Mouse (Mus musculus): Measurements from ENCODE around the gene Rasl2-9. TPM values are rescaled to one million over a fixed set of nuclear protein-coding genes. Genes with fewer than 3 reads are reported as not detected.
"Not testable (repeated sequence)": the region's sequence is repeated elsewhere in the genome, so short reads cannot be mapped to it uniquely, and the experiment has no call there.

Rasl2-9 gene
- total RNA-seq (2014; rRNA removed) (1.7 and 2.7 TPM in 2 replicates), polyA plus RNA-seq (2012; rRNA removed) (0.45 TPM in 2 replicates)

DNA sequence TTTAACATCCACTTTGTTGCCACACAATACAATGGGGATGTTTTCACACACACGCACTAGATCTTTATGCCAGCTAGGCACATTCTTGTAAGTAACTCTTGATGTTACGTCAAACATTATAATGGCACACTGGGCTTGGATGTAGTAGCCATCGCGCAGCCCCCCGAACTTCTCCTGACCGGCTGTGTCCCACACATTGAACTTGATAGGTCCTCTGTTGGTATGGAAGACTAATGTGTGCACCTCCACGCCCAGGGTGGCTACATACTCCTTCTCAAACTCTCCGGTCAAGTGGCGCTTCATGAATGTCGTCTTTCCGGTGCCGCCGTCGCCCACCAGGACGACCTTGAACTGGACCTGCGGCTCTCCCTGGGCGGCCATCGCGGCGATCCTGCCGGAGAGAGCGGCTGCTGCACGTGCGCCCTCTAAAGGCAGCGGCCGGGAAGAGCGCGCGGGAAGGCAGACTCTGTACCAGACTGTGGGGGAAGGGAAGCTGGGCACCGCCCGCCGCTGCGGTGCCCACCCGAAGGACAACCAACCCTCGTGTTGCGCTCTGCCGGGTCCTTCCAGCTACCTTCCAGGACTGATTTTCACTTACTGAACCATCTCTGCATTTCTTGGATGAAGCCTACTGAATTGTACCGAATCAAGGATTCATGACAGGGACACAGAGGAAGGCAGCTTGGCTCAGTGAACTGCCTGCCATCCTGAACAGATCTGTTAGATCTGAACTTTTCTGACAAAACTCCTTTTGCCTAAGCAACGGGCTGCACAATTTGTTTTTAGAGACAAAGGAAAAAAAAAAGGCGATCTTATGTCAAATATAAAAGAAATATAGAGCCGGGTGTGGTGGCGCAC is at the start of gene Rasl2-9:
TSS of gene Rasl2-9 (minus strand) at position 402 of the 858 bp plus-strand sequence.
- 15% methylated on average over 42 of the region's 42 CpGs for WGBS
- Histone ChIP-seq H3K36me3 (ENCODE audit: control insufficient read depth, insufficient read depth, low read length) (no peaks in the 10 kb centered on the region), H3K4me1 (ENCODE audit: control insufficient read depth, insufficient read depth, low read length) (no peaks in the 10 kb centered on the region; the same call in 1 of the 2 replicates), H3K4me3 (ENCODE audit: insufficient read depth, low read depth, low read length) (peak within 1 kb of the TSS; percentile 60), H3K27ac (replicated peaks; ENCODE audit: insufficient read depth, low read depth, low read length) (no peak within 1 kb of the TSS), H3K9ac (ENCODE audit: low read depth, low read length) (peak within 1 kb of the TSS; percentile 59), H3K27me3 (ENCODE audit: control insufficient read depth, insufficient read depth, low read length) (no peaks in the 10 kb centered on the region), H3K79me2 (ENCODE audit: control insufficient read depth, insufficient read depth, low read length) (no peaks in the 10 kb centered on the region)
- peak; percentile 24 for DNase-seq (ENCODE audit: extremely low read depth, low read depth, low spot score)
- TF ChIP-seq POLR2A (IDR thresholded peaks at IDR 0.05; ENCODE audit: extremely low read depth, insufficient read depth, low read length) (no peak), CTCF (IDR thresholded peaks at IDR 0.05; ENCODE audit: low read depth, low read length) (peak; percentile 85)

DNA sequence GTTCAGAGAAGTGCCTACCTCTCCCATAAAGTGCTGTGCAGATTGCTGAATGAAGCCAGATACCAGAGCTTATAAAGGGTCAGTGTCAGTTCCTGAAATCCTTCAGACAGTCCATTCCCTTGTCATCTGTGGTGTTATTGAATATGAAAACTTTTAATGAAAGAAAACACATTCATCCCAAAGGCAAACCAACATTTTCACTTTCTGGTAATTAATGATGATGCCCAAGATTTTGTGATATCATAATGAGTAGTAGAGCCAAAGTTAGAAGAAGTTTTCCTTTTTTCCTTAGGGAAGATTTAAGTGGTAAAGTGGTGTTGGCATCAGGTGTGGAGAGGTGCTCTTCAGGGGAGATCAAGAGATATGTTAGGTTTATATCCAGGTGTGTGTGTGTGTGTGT is 23.8 kb upstream of the Rasl2-9 start, which contains the start of gene Vmn1r55:
TSS of gene Vmn1r55 (minus strand) at position 101 of the 400 bp plus-strand sequence.
- DNase-seq (ENCODE audit: extremely low read depth, low read depth, low spot score); H3K27ac ChIP-seq (replicated peaks; ENCODE audit: insufficient read depth, low read depth, low read length); H3K4me1 ChIP-seq (ENCODE audit: control insufficient read depth, insufficient read depth, low read length); H3K27me3 ChIP-seq (ENCODE audit: control insufficient read depth, insufficient read depth, low read length); H3K79me2 ChIP-seq (ENCODE audit: control insufficient read depth, insufficient read depth, low read length); H3K4me3 ChIP-seq (ENCODE audit: insufficient read depth, low read depth, low read length); H3K9ac ChIP-seq (ENCODE audit: low read depth, low read length); H3K36me3 ChIP-seq (ENCODE audit: control insufficient read depth, insufficient read depth, low read length): not testable (repeated sequence)

DNA sequence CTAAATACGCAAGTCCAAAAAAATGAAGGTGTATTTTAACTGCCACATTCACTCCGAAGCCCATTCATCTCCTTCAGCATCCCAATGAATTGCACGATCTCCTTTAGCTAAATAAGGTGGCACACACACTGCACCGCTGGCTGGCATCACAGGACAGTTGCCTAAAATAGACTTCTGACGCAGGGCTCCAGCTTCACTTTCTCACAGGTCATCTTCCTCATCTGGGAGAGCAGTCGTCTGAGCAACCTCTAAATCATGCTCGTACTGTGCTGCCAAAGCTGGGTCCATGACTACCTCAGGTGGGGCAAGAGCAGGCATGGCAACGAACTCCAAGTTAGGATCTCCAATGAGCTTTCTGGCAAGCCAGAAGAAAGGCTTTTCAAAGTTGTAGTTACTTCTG is 672 bp downstream of the Rasl2-9 start:
- WGBS: 87% methylated on average over 8 of the region's 8 CpGs
- H3K27me3 ChIP-seq (ENCODE audit: control insufficient read depth, insufficient read depth, low read length): no peaks in the 10 kb centered on the region

DNA sequence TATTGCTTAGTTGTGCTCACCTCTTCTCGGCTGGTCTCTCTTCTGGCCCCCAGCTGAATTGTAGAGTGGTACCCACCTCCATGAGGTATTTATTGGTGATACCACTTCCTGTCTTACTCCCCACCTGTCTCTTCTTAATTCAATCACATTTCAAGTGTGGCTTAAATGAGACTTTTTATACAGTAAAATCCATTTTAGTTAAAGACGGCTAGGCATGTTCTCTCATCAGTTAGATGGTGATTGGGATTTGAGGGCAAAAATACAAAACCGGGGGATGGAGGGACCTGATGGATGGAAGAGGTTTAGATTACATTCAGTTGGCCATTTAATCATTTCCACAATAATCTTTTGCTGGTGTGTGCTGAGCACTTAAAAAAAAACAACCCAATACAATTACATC is 8.9 kb downstream of the Rasl2-9 start, which contains the start of gene Rfpl4:
TSS of gene Rfpl4 (minus strand) at position 101 of the 400 bp plus-strand sequence.
- TF ChIP-seq CTCF (IDR thresholded peaks at IDR 0.05; ENCODE audit: low read depth, low read length) (no peak), POLR2A (IDR thresholded peaks at IDR 0.05; ENCODE audit: extremely low read depth, insufficient read depth, low read length) (no peak)
- WGBS: 89% methylated on average over 3 of the region's 3 CpGs
- H3K4me1 ChIP-seq (ENCODE audit: control insufficient read depth, insufficient read depth, low read length): no peaks in the 10 kb centered on the region

More for the DNA sequence above, 672 bp downstream of the Rasl2-9 start:
- no peak for DNase-seq (ENCODE audit: extremely low read depth, low read depth, low spot score)
- no peak overlapping the region for H3K9ac ChIP-seq (ENCODE audit: low read depth, low read length)
- H3K27ac ChIP-seq (replicated peaks; ENCODE audit: insufficient read depth, low read depth, low read length): no peak overlapping the region
- H3K4me1 ChIP-seq (ENCODE audit: control insufficient read depth, insufficient read depth, low read length): no peaks in the 10 kb centered on the region; the same call in 1 of the 2 replicates
- H3K36me3 ChIP-seq (ENCODE audit: control insufficient read depth, insufficient read depth, low read length): no peaks in the 10 kb centered on the region
- no peaks in the 10 kb centered on the region for H3K79me2 ChIP-seq (ENCODE audit: control insufficient read depth, insufficient read depth, low read length)
- no peak overlapping the region for H3K4me3 ChIP-seq (ENCODE audit: insufficient read depth, low read depth, low read length)
- TF ChIP-seq POLR2A (IDR thresholded peaks at IDR 0.05; ENCODE audit: extremely low read depth, insufficient read depth, low read length) (no peak), CTCF (IDR thresholded peaks at IDR 0.05; ENCODE audit: low read depth, low read length) (no peak)

DNA sequence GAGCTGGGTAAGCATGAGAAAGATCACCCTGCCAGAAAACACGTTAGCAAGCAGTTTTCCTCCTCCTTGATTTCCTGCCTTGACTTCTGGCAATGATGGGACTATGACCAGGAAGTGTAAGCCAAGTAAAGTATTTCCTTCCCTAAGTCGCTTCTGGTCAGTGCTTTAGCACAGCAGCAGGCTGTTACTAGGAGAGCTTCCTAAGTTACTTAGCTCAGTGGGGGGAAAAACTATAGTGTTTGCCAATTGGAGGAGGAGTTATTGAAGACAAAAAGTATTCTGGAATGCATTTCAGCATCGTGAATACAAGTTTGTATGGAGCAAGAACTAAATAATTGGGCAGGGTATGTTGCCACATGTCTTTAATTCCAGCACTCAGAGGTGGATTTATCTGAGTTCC is 13.0 kb downstream of the Rasl2-9 start:
- Histone ChIP-seq H3K27ac (replicated peaks; ENCODE audit: insufficient read depth, low read depth, low read length) (no peak overlapping the region), H3K4me3 (ENCODE audit: insufficient read depth, low read depth, low read length) (no peak overlapping the region), H3K79me2 (ENCODE audit: control insufficient read depth, insufficient read depth, low read length) (no peaks in the 10 kb centered on the region), H3K9ac (ENCODE audit: low read depth, low read length) (no peak overlapping the region), H3K4me1 (ENCODE audit: control insufficient read depth, insufficient read depth, low read length) (no peaks in the 10 kb centered on the region), H3K27me3 (ENCODE audit: control insufficient read depth, insufficient read depth, low read length) (no peaks in the 10 kb centered on the region), H3K36me3 (ENCODE audit: control insufficient read depth, insufficient read depth, low read length) (no peaks in the 10 kb centered on the region)
- no peak for TF ChIP-seq POLR2A (IDR thresholded peaks at IDR 0.05; ENCODE audit: extremely low read depth, insufficient read depth, low read length)
- TF ChIP-seq CTCF (IDR thresholded peaks at IDR 0.05; ENCODE audit: low read depth, low read length): no peak
- DNase-seq (ENCODE audit: extremely low read depth, low read depth, low spot score): no peak
- WGBS: 48% methylated on average over 3 of the region's 3 CpGs

More for the DNA sequence above, 8.9 kb downstream of the Rasl2-9 start, which contains the start of gene Rfpl4:
- H3K36me3 ChIP-seq (ENCODE audit: control insufficient read depth, insufficient read depth, low read length): no peaks in the 10 kb centered on the region
- H3K4me3 ChIP-seq (ENCODE audit: insufficient read depth, low read depth, low read length): no peak within 1 kb of the TSS
- no peaks in the 10 kb centered on the region for H3K27me3 ChIP-seq (ENCODE audit: control insufficient read depth, insufficient read depth, low read length)
- H3K9ac ChIP-seq (ENCODE audit: low read depth, low read length): no peak within 1 kb of the TSS
- no peak for DNase-seq (ENCODE audit: extremely low read depth, low read depth, low spot score)
- H3K27ac ChIP-seq (replicated peaks; ENCODE audit: insufficient read depth, low read depth, low read length): no peak within 1 kb of the TSS
- H3K79me2 ChIP-seq (ENCODE audit: control insufficient read depth, insufficient read depth, low read length): no peaks in the 10 kb centered on the region

DNA sequence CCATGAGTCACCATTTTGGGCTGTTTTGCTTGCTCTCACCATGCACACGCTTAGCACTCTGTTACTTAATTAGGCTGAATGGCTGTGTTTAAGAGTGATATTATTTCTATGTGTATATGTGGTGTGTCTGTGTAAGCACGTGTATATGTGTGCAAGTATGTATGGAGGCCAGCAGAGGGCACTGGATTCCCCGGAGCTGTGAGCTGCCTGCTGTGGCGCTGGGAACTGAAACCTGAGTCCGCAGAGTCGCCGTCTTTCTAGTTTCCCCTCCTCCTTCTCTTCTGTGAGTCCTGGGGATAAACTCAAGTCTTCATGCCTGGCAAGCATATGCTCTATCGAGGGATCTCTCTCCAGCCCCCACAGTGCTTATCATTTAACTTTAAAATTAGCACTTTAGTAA is 16.4 kb downstream of the Rasl2-9 start:
- no peak for DNase-seq (ENCODE audit: extremely low read depth, low read depth, low spot score)
- Histone ChIP-seq H3K27ac (replicated peaks; ENCODE audit: insufficient read depth, low read depth, low read length) (no peak overlapping the region), H3K79me2 (ENCODE audit: control insufficient read depth, insufficient read depth, low read length) (no peaks in the 10 kb centered on the region), H3K4me1 (ENCODE audit: control insufficient read depth, insufficient read depth, low read length) (no peaks in the 10 kb centered on the region), H3K4me3 (ENCODE audit: insufficient read depth, low read depth, low read length) (no peak overlapping the region), H3K9ac (ENCODE audit: low read depth, low read length) (no peak overlapping the region), H3K36me3 (ENCODE audit: control insufficient read depth, insufficient read depth, low read length) (no peaks in the 10 kb centered on the region), H3K27me3 (ENCODE audit: control insufficient read depth, insufficient read depth, low read length) (no peaks in the 10 kb centered on the region)
- 87% methylated on average over 8 of the region's 8 CpGs for WGBS
- TF ChIP-seq POLR2A (IDR thresholded peaks at IDR 0.05; ENCODE audit: extremely low read depth, insufficient read depth, low read length) (no peak), CTCF (IDR thresholded peaks at IDR 0.05; ENCODE audit: low read depth, low read length) (no peak)

Data from liver, adult 2 months (tissue).